Mouse (Mus musculus) ES-E14 (cell line): ENCODE results near the gene Dmrt1.

Experiments used
- CHD2 ChIP-seq: IDR thresholded peaks from 2 replicates; pipeline ENCODE4 v1.6.1; 2014; ENCODE audit warnings: mild to moderate bottlenecking, low read depth, low read length, inconsistent platforms
- HCFC1 ChIP-seq: IDR thresholded peaks from 2 replicates; pipeline ENCODE4 v1.6.1; 2012; ENCODE audit warnings: low read length, inconsistent platforms, borderline replicate concordance; ENCODE audit not compliant: insufficient read depth
- MAFK ChIP-seq: IDR thresholded peaks from 2 replicates; pipeline ENCODE4 v1.6.1; 2014; ENCODE audit warnings: mild to moderate bottlenecking, low read depth, low read length, inconsistent platforms; ENCODE audit not compliant: insufficient read depth
- ZC3H11A ChIP-seq: IDR thresholded peaks from 2 replicates; pipeline ENCODE4 v1.6.1; 2012; ENCODE audit warnings: low read depth, mild to moderate bottlenecking, inconsistent platforms, low read length, borderline replicate concordance
- ZNF384 ChIP-seq: IDR thresholded peaks from 2 replicates; pipeline ENCODE4 v1.6.1; 2012; ENCODE audit warnings: low read depth, low read length, inconsistent platforms

GRCm38 (mm10) chr19:25628490-25628889 is 123.1 kb downstream of the Dmrt1 start:
- TF ChIP-seq ZNF384 (no peak), ZC3H11A (peak; percentile 63; the same call in 1 of the 2 replicates), CHD2 (no peak), HCFC1 (no peak), MAFK (no peak)
